Mouse (Mus musculus): ENCODE measurements around the gene Ubxn7. TPM values are rescaled to one million over a fixed set of nuclear protein-coding genes. Genes with fewer than 3 reads are reported as not detected.
A peak's percentile ranks its signal among the peaks of the same experiment; 100 is the strongest.

Ubxn7 gene
- total RNA-seq, 4 experiments from 2014 or later = 10.9 to 15.5 (median 13.3) TPM

DNA sequence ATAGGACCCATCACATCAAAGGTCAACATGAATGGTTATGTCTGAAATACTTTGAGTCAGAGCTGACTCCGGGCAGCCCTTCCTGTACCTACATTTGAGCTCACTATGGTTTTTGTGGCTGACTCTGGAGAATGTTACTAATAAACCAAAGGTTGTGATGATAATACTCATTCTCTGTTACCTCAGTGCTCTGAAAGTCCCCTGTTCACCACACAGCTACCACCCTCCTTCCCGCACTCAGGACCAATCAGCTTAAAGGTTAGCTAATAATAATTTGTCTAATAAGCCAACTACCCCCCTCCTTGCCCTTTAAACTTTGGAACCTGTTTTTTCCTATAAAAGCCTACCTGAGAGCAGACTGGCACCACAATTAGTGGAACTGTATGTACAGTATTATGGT, 47.5 kb downstream of the Ubxn7 start:
- no peak for DNase-seq (ENCODE audit: low spot score in 2 of 2)

DNA sequence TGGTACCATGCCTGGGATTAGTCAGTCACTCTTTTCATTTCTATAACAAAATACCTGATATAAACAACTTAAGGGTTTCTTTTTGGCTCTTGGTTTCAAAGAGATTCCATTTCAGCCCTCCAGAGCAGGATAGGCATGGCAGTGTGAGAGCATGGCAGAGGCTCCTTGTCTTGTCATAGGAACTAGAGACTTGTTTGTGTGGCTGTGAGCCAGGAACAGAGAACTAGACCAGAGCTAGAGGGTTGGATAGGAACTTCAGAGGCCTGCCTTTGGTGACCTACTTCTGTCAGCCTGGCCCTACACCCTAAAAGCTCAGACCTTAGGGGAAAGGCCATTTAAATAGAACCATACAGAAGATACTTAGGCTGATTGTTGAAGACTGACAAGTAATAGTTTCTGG, 50.8 kb downstream of the Ubxn7 start:
- DNase-seq (ENCODE audit: low spot score in 2 of 2) = peak in 1 of 2 experiments; percentile 6

DNA sequence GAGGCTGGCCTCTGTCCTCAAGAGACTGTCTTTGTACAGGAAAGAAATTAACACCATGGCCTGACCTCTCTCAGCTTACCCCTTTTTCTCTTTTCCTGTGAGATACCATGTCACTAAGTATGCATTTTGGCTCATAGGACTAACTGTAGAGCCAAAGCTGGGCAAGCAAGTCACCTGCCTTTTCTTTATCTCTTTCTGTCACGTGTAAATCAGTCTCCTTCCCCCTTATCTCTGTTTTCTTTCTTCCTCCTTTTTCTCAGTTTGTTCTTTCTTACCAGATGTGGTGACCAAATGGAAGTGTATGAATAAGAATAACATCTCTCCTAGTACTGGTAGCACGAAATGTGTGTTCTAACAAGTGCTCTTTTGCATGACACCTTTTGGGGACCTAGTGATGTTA, 52.8 kb downstream of the Ubxn7 start:
- DNase-seq (ENCODE audit: low spot score in 2 of 2) = no peak

DNA sequence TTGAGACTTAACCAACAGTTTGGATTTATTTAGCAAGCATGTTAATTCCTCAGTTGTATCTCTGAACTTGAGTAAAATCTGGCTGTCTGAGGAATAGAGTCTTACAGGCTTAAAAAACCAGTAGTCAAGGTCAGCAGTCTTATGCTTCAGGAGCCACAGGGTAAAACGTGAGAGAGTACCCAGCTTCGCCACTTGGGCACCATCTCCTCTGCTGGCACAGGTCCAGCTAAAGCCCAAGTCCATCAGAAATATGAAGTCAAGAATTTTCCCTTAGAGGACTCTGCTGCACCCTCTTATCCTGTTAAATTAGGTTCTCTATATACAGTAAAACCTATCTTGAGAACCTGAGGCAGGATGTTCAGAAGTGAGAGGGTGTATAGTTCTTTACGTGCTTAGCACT, 54.8 kb downstream of the Ubxn7 start:
- no peak for DNase-seq (ENCODE audit: low spot score in 2 of 2)

DNA sequence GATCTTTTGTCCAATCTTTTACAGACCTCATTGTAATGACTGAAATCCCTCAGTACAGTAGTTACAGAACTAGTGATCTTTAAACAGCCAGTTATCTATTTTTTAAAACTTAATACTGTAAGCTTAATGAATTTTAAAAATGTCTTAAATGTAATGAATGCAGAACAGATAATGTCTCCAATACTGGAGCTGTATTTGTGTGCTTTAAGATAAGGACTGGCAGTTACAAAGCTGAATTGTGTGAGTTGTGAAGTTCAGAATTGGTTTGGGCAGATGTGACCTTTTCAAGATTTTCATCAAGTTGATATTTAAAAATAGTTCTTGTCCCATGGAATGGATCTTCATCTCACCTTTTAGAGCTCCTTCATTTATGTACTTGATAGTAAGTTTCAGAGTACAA, 57.0 kb downstream of the Ubxn7 start:
- DNase-seq (ENCODE audit: low spot score in 2 of 2) = no peak

DNA sequence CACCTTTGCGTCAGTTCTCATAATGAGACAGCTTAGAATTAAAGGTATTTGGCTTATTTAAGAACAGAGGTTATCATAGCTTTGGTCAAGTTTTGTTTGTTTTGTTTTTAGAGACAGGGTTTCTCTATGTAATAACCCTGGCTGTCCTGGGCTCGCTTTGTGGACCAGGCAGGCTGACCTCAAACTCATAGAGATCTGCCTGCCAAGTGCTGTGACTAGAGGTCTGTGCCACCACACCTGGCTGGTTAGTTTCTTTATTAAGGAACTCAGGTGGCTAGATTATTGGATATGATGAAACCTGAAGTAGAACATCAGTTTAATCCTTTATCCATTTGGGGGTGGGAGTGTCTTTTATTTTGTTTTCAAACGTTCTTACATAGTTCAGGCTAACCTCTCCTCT, 57.8 kb downstream of the Ubxn7 start:
- no peak for DNase-seq (ENCODE audit: low spot score in 2 of 2)

DNA sequence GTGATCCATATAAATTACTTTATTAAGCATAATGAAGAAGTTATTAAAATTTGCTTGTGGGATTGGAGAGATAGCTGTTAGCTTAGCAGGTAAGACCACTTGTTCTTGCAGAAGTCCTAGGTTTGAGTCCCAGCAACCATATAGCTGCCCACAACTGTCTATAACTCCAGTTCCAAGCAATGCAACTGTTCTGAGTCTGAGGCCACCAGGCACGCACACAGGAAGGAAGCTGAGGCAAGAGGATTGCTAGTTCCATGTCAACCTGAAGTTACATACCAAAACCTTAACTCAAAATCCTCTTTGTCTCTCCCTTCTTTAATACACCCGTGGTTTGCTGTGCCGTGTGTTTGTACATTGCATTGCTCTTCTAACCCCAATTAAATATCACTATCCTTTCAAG, 58.8 kb downstream of the Ubxn7 start:
- no peak for DNase-seq (ENCODE audit: low spot score in 2 of 2)

DNA sequence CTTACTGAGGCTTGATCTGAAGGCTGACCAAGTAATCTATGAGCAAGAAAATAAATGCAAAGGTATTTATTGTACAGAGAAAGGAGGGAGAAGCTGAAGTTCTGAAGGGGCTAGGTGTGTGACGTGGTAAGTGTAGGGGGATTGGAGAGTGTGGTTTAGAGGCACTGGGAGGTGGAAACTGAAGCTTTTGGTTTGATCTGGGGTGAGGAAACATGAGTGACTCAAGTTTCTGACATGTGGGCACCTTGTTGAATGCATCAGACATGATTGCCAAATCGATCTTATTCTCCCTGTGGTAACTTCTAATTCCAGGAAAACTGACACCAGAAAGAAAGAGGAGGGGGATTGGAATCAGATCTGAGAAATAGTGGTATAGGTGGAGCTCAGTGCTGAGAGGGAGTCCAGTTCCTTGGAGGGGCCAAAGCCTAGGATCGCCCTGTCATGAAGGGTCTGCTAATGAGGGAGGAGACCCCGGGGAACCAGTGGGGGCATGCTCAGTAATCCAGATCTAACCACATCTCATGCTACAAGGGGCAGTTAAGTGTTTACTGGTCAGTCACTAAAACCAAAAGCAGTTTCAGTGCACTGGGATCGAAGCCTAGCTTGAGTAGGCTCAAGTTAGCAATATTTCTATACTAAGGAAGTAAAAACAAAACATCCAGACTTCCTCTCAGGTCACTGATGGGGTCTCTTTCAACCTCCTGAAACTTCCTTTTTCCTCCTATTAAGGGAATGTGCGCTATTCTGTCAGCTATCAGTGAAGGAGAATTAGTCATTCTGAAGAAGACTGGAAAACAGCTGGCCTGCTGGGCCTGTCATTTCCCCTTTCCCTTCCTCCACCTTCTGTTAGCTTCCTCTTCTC, 63.9 kb downstream of the Ubxn7 start:
- no peak for DNase-seq (ENCODE audit: low spot score in 2 of 2)

DNA sequence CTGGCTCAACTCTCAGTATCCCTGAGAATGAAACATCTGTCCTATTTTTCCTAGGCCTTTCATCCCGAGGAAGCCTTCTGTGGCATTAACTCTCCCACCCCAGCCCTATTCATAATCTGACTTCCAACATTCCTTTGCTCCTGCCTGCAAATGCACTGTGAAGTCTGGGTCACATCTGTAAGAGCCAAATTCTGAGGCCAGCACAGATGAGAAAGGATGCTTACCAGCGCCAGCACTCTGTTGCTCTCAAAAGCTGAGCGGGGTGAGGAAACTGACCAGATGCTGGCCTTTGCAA, 64.4 kb downstream of the Ubxn7 start:
- DNase-seq (ENCODE audit: low spot score in 2 of 2) = no peak

DNA sequence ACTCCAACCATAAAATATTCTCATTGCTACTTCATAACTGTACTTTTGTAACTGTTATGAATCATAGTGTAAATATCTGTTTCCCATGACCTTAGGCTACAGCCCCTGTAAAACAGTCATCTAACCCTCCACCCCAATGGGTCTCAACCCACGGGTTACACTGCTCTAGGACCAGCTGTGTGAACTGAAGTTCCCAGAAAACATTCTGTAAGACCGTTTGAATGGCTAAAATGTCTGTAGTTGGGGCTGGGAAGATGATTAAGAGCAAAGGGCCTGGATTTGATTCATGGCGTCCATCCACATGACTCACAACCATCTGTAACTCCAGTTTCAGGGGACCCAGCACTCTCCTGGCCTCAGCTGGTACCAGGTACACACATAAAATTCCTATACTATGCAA, 66.1 kb downstream of the Ubxn7 start:
- no peak for DNase-seq (ENCODE audit: low spot score in 2 of 2)

DNA sequence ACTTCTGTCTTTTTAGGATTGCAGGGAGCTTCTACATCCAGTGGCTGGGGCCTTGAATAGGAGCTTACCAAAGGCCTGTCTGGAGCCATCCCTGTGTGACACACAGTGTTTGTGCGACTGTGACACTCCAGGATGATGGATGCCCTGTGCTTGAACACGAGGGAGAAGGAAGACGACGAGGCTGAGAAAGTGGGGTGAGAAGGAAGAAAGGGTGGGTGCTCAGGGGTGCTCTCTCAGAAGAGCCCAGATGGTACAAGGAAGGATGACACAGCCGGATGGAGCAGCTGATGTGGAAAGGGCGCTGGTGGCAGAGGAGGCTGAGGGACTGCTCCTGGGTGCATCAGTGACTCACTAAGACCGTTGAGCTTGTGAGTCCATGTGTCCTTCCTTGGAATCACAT, 68.2 kb downstream of the Ubxn7 start, which contains the start of gene Tm4sf19:
Tm4sf19 (plus strand) TSS at position 240 of the 400 bp plus-strand sequence.
- DNase-seq (ENCODE audit: low spot score in 2 of 2) = no peak

DNA sequence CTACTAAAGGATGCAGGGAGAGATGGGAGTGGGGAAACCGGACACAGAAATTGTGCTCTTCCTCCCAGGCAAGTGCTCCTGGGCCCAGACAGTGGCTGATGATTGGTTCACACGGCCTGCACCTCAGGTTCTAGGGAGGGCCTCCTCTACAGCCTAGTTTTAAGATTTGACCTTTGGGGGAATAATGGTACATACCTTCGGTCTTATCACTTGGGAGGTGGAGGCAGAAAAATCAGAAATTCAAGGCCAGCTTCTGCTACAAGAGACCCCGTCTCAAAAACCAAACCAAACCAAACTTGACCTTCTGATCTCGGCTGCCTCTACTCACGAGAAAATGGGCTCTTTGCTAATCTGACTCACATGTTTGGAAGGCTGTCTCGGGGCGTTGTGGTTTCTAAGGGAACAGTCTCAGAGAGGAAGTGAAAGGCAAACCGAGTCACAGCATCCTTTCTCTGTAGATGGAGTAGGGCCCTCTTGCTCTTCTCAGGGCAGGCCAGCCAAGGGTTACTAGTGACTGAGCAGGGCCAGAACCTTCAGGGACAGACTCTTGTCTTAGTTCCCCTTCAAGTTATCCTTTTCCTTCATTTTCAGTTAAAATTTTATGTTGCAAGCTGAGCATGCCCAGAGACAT, 69.4 kb downstream of the Ubxn7 start:
- no peak for DNase-seq (ENCODE audit: low spot score in 2 of 2)

DNA sequence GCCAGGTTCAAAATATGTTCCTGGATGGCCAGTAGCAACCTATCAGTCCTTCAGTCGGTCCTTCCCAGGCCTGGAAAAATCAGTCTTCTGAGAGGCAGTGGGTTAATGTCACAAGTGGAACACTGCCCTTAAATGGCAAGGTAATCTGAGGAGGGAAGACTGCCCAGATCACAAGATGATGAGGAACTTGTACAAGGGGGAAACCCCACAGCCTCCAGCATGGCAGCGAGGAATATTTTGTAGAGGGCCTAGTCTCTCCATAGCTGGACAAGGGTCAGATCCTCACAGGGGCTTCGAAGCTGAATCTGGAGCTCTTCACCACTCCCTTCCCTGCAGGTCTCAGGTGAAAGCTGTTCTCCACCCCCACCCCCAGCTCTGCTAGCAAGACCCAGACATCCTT, 70.8 kb downstream of the Ubxn7 start:
- DNase-seq (ENCODE audit: low spot score in 2 of 2) = no peak

DNA sequence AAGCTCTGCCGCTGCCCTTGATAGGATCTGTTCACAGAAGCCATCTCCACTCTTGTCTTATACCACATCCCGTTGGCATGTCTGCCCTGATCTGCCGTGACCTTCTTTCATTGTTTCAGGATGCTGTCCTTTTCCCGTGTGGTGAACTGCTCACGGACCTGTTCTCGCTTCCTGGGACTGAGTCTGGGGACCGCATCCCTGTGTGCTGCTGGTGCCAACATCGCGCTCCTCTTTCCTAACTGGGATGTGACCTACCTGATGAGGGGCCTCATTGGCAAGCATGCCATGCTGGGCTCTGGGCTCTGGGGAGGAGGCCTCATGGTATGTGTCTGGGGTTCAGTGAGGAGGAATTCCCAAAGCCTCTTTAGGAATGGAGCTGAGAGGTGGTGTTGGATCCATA, 73.7 kb downstream of the Ubxn7 start:
- no peak for DNase-seq (ENCODE audit: low spot score in 2 of 2)

DNA sequence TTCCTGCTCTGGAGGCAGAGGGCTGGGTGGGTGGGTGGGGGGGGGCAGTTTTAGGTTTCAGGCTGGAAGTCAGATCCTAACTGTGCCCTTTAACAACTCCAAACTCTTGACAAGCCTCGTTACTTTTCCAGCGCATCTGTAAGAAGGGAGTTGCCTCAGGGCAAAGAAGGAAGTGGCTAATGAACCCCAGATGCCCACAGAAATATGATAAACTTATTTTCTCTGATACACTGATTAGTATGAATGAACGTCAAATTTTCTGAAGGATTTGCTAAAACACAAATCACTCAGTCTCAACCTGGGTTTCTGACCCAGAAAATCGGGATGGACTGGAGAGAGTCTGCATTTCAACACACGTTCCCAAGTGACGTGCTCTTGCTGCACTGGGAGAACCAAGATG, 74.6 kb downstream of the Ubxn7 start:
- DNase-seq (ENCODE audit: low spot score in 2 of 2) = no peak

DNA sequence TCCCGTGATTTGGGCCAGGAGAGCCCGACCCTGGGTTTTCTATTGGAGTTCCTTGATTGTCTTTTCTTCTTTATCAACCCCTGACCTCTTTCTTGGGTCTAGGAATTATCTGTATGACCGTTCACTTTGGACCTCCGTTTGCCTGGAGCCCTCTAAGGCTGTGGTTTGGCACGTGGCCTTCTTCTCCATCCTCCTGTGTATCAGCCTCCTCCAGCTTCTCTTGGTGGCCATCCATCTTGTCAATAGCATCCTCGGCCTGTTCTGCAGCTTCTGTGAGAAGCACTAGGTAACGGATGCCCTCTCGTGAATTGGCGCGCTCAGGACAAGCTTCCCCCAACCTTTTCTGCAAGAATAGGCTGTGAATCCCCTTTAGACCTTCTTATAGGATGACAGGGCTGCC, 75.7 kb downstream of the Ubxn7 start:
- DNase-seq (ENCODE audit: low spot score in 2 of 2) = no peak

DNA sequence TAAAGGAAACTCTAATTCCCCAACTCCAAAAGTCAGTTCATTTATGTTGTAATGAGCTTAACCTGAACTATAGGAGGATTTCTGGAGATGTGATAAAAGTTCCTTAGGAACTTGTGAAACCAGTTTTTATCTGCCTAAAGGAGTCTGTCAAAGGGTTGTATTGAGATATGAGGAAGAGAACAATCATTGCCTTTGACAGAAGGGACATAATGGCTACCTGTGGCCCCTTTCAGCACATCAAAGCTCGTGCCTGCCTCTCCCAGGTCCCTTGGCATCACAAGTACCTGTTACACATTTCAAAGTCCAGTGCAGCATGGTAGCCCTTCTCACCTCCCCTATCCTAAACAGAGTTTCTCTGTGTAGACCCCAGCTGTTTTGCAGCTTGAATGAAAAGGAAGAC, 85.4 kb downstream of the Ubxn7 start:
- no peak for DNase-seq (ENCODE audit: low spot score in 2 of 2)

DNA sequence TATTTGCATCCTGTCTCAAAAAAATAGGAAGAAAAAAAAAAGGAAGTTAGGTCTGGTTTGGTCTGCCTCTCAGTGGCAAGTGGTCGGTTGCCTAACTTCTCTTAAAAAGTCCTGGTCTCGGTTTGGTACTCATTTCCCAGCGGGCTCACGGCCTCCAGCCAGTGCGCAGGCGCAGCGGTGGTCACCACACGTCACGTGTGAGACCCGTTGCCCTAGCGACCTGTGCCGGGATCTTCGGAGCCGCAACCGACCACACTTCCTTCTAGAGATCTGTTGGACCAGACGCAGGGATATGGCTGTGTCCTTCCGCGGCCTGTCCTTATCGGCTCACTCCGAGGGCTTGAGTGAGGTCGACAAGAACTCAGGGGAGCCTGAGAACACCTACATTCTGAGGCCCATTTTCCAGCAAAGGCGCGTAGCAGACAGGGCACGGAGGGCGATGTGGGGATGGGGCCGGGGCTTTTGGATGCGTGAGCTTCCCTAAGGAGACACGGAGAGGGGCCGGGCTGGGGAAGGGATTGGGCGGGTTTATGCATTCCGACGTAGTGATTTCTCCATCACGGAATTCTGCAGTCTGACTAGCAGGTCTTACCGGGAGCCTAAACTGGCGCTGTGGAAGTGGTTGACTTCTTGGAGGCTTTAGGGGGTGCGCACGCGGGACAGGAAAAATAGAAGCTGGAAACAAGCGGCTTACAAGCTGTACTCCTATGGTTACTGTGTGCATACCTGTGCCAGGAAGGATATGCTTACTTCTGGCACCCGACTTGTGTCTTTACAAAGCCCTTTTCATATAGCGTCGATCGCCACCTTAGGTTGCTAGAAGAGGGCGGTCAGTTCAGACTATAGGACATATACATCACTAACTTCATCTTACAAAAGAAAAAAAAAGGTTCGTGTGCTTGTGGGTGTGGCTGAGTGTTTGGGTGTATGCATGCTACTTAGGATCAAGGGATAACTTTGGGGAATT, 87.7 kb downstream of the Ubxn7 start, which contains the start of gene Tctex1d2:
Tctex1d2 (plus strand) TSS at position 186 of the 967 bp plus-strand sequence.
- DNase-seq (ENCODE audit: low spot score in 2 of 2) = peak; percentile 87 to 94

DNA sequence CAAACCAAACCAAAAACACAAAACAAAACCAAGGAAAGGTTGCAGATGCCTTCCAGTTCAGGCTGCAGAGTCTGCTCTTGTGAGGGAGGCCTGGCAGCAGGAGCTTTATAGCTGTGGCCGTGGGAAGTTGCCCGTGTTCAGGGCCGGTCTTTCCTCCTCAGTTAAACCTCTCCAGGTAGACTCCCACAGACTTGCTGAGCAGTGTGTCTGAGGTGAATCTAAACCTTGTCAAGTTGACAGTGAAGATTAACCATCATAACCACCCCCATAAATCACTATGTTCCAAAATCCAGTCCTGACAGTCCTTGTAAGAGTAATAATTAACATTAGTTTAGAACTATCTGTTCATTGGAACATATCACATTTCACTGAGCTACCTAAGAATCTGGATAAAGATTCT, 95.4 kb downstream of the Ubxn7 start:
- DNase-seq (ENCODE audit: low spot score in 2 of 2) = no peak

DNA sequence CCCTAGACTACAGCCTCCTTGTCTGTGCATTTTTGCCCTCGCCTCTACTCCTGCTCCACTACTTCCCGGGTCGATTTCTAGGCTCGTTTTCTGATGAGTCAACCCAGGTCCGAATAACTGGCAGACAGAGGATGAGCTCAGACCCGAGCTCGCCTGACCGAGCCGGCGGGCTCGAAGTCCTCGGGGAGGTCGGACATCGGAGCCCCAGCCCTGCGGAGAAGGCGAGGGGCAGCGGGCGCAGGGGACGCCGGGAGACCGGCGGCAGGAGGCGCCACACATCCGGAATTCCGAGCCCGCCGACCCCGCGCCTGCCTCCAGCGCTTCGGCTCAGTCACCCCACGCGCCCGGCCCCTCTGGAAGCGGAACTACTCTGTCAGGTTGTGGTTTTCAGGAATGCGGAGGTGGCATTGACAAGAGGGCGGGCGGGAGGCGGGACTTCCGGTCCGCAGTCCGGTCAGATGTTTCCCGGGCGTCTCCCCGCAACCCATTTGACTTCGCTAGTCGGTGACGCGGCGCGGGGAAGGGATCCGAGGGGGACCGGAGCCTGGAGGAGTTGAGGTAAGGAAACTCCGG, 98.5 kb downstream of the Ubxn7 start, which contains the start of gene Pcyt1a:
Pcyt1a (plus strand) TSS at position 448 of the 573 bp plus-strand sequence.
- peak; percentile 84 to 87 for DNase-seq (ENCODE audit: low spot score in 2 of 2)

DNA sequence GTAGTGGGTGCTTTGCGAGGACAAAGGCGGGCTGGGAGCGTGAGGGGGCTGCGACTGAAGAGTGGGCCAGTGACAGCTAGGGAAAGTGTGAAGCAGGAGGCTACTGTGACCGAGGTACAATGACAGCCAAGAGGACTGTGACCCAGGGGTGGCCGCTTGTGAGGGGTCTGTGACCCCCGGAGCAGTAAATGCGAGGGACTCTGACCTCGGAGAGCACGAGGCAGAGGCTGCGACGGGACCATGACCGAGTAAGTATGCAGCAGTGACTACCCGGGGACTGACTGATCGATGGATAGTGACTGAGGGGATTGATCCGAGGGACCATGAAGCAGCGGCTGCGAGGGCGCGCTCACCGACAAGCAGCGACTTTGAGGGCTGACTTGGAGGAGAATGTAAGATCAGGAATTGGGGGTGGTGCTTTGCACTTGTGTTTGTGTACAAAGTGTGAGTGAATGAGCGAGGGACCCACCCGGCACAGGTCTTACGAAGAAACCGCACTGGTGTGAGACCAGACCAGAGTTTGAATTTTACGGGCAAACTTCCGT, 99.1 kb downstream of the Ubxn7 start:
- DNase-seq (ENCODE audit: low spot score in 2 of 2) = no peak
